Mouse (Mus musculus) limb, embryonic 14.5 days (tissue): ENCODE results near the gene Zfp60. TPM values are rescaled to one million over a fixed set of nuclear protein-coding genes. Genes with fewer than 3 reads are reported as not detected.
"Not testable (repeated sequence)": the region's sequence is repeated elsewhere in the genome, so short reads cannot be mapped to it uniquely, and the experiment has no call there.

ENCODE experiments used
- ATAC-seq: fragments of 200-750 bp; cut with Nextera tagmentation; 2 replicates; pipeline ENCODE4 v1.8.0; 2017; ENCODE audit warnings: low read depth, moderate number of reproducible peaks, moderate TSS enrichment; ENCODE audit not compliant: low FRiP score
- DNase-seq: peaks from one replicate; pipeline ENCODE4 v3.0.0-alpha.2; 2015; ENCODE audit warnings: low spot score
- H3K27ac ChIP-seq: fragments of 300-500 bp; sonication (generic); replicated peaks from 2 replicates; pipeline ENCODE4 v1.5.1; 2014; ENCODE audit warnings: low read depth, mild to moderate bottlenecking, low read length, moderate library complexity, mixed read lengths
- H3K27me3 ChIP-seq: fragments of 300-500 bp; sonication (generic); 2 replicates; pipeline ENCODE4 v1.6.1; 2014; ENCODE audit warnings: low read length, mixed read lengths; ENCODE audit not compliant: control insufficient read depth, insufficient read depth
- H3K36me3 ChIP-seq: fragments of 300-500 bp; sonication (generic); 2 replicates; pipeline ENCODE4 v1.6.1; 2014; ENCODE audit warnings: mild to moderate bottlenecking, low read length, moderate library complexity, mixed read lengths; ENCODE audit not compliant: control insufficient read depth, insufficient read depth
- H3K4me1 ChIP-seq: fragments of 300-500 bp; sonication (generic); 2 replicates; pipeline ENCODE4 v1.6.1; 2014; ENCODE audit warnings: antibody characterized with exemption, low read length, mixed read lengths; ENCODE audit not compliant: control insufficient read depth, insufficient read depth
- H3K4me2 ChIP-seq: fragments of 300-500 bp; sonication (generic); replicated peaks from 2 replicates; pipeline ENCODE4 v1.6.1; 2014; ENCODE audit warnings: low read depth, mild to moderate bottlenecking, low read length, moderate library complexity; ENCODE audit not compliant: severe bottlenecking
- H3K4me3 ChIP-seq: fragments of 300-500 bp; sonication (generic); replicated peaks from 2 replicates; pipeline ENCODE4 v1.5.1; 2014; ENCODE audit warnings: low read length
- H3K9ac ChIP-seq: fragments of 300-500 bp; sonication (generic); 2 replicates; pipeline ENCODE4 v1.6.1; 2014; ENCODE audit warnings: mild to moderate bottlenecking, low read depth, low read length, moderate library complexity; ENCODE audit not compliant: severe bottlenecking
- H3K9me3 ChIP-seq: fragments of 300-500 bp; sonication (generic); 2 replicates; pipeline ENCODE4 v1.6.1; 2016; ENCODE audit warnings: low read length; ENCODE audit not compliant: control insufficient read depth
- POLR2A ChIP-seq: fragments of 200-500 bp; IDR thresholded peaks from 2 replicates; pipeline ENCODE4 v1.8.0; 2012; ENCODE audit warnings: inconsistent platforms, mild to moderate bottlenecking, moderate library complexity, borderline replicate concordance; ENCODE audit not compliant: insufficient read depth, insufficient read length; ENCODE audit errors: extremely low read depth
- WGBS: fragments of 180-500 bp; shearing (Covaris S2); extraction: QIAGEN DNeasy Blood & Tissue Kit; methylation state at CpG from one replicate; pipeline ENCODE4 v1.1.7; 2014; 5-methylcytosine and 5-hydroxymethylcytosine counted together
- polyA plus RNA-seq, 2 experiments: library from polyadenylated mRNA; depleted of rRNA in 1 of 2; stranded (reverse) in 1 of 2; unstranded in 1 of 2; fragments of >200 nt; fragmentation: Nextera tagmentation in 1 of 2; extraction: Ambion mirVana in 1 of 2; gene quantifications; 2 replicates each; pipeline versions ENCODE4 v1.2.1 to v1.2.3; 2012 to 2014

Zfp60 gene
- polyA plus RNA-seq, 2 experiments: 11.6 to 32.6 TPM

GRCm38 (mm10) chr7:27789306-27789705 lies 58.1 kb downstream of the Zfp60 start:
- Histone ChIP-seq H3K9me3 (peaks cover 9% of the 10 kb centered on the region; the same call in 1 of the 2 replicates), H3K27ac (no peak overlapping the region), H3K4me3 (no peak overlapping the region), H3K27me3 (no peaks in the 10 kb centered on the region), H3K36me3 (no peaks in the 10 kb centered on the region), H3K9ac (no peak overlapping the region), H3K4me1 (no peaks in the 10 kb centered on the region), H3K4me2 (no peak overlapping the region)
- no peak for TF ChIP-seq POLR2A
- no peak for ATAC-seq
- 76% methylated on average over 5 of the region's 5 CpGs for WGBS
- DNase-seq: no peak

GRCm38 (mm10) chr7:27793865-27794264 lies 62.7 kb downstream of the Zfp60 start:
- H3K4me1 ChIP-seq, H3K9ac ChIP-seq, H3K4me3 ChIP-seq, DNase-seq, H3K9me3 ChIP-seq, H3K27me3 ChIP-seq, H3K36me3 ChIP-seq, H3K4me2 ChIP-seq, ATAC-seq, H3K27ac ChIP-seq: not testable (repeated sequence)
- 35% methylated on average over 2 of the region's 3 CpGs for WGBS

GRCm38 (mm10) chr7:27794566-27794965 lies 63.4 kb downstream of the Zfp60 start:
- Histone ChIP-seq H3K4me1 (no peaks in the 10 kb centered on the region), H3K36me3 (no peaks in the 10 kb centered on the region), H3K27me3 (no peaks in the 10 kb centered on the region), H3K4me2 (no peak overlapping the region), H3K4me3 (no peak overlapping the region), H3K27ac (no peak overlapping the region), H3K9ac (no peak overlapping the region), H3K9me3 (0 out of 2 replicates have a peak, but pooled peaks cover 5% of the 10 kb centered on the region)
- TF ChIP-seq POLR2A: no peak
- DNase-seq (no peak), ATAC-seq (no peak)

GRCm38 (mm10) chr7:27797906-27798811 lies 67.0 kb downstream of the Zfp60 start:
- Histone ChIP-seq H3K4me2 (peak overlapping the region; percentile 23; the same call in 1 of the 2 replicates), H3K27me3 (no peaks in the 10 kb centered on the region), H3K9ac (no peak overlapping the region), H3K9me3 (0 out of 2 replicates have a peak, but pooled peaks cover 5% of the 10 kb centered on the region), H3K36me3 (no peaks in the 10 kb centered on the region), H3K4me1 (no peaks in the 10 kb centered on the region), H3K4me3 (no peak overlapping the region), H3K27ac (no peak overlapping the region)
- 40% methylated on average over 8 of the region's 8 CpGs for WGBS
- DNase-seq: no peak
- TF ChIP-seq POLR2A: no peak
- no peak for ATAC-seq

GRCm38 (mm10) chr7:27801137-27801536 lies 69.9 kb downstream of the Zfp60 start:
- 0 out of 2 replicates have a peak, but pooled peaks cover 2% of the 10 kb centered on the region for H3K4me1 ChIP-seq
- no peak overlapping the region for H3K27ac ChIP-seq
- 0 out of 2 replicates have a peak, but pooled peaks cover 5% of the 10 kb centered on the region for H3K9me3 ChIP-seq
- ATAC-seq: no peak
- TF ChIP-seq POLR2A: no peak
- WGBS: 58% methylated on average over 2 of the region's 2 CpGs
- H3K9ac ChIP-seq: no peak overlapping the region
- H3K4me3 ChIP-seq: no peak overlapping the region
- no peaks in the 10 kb centered on the region for H3K27me3 ChIP-seq
- no peak overlapping the region for H3K4me2 ChIP-seq
- no peak for DNase-seq
- no peaks in the 10 kb centered on the region for H3K36me3 ChIP-seq
